Mouse (Mus musculus): Measurements from ENCODE around the gene Diaph2. TPM values are rescaled to one million over a fixed set of nuclear protein-coding genes. Genes with fewer than 3 reads are reported as not detected.
"Not testable (repeated sequence)": the region's sequence is repeated elsewhere in the genome, so short reads cannot be mapped to it uniquely, and the experiment has no call there.

Diaph2 gene
- polyA plus RNA-seq, 1 experiment from 2014 or later: 6.7 TPM

GRCm38 (mm10) chrX:129884465-129884864 is 134.9 kb downstream of the Diaph2 start:
- H3K4me2 ChIP-seq (replicated peaks): no peak overlapping the region
- no peak overlapping the region for H3K9ac ChIP-seq (replicated peaks)
- 19% methylated on average over 3 of the region's 3 CpGs for WGBS
- no peaks in the 10 kb centered on the region for H3K27me3 ChIP-seq
- no peak for ATAC-seq (ENCODE audit: low FRiP score, low read depth)
- no peak overlapping the region for H3K4me3 ChIP-seq
- no peaks in the 10 kb centered on the region for H3K9me3 ChIP-seq
- H3K4me1 ChIP-seq: no peaks in the 10 kb centered on the region
- H3K27ac ChIP-seq (replicated peaks): no peak overlapping the region
- no peaks in the 10 kb centered on the region for H3K36me3 ChIP-seq

- H3K27ac ChIP-seq (replicated peaks): no peak overlapping the region
- no peaks in the 10 kb centered on the region for H3K9me3 ChIP-seq
- WGBS: 82% methylated on average over 2 of the region's 2 CpGs
Observed at GRCm38 (mm10) chrX:129925806-129926205, 176.3 kb downstream of the Diaph2 start.

GRCm38 (mm10) chrX:129974816-129975215 is 225.3 kb downstream of the Diaph2 start:
- ATAC-seq (ENCODE audit: low FRiP score, low read depth): no peak
- Histone ChIP-seq H3K27ac (replicated peaks) (no peak overlapping the region), H3K9ac (replicated peaks) (no peak overlapping the region), H3K27me3 (no peaks in the 10 kb centered on the region), H3K4me1 (no peaks in the 10 kb centered on the region), H3K36me3 (no peaks in the 10 kb centered on the region), H3K4me3 (no peak overlapping the region), H3K9me3 (no peaks in the 10 kb centered on the region), H3K4me2 (replicated peaks) (no peak overlapping the region)
- WGBS: 67% methylated on average over 4 of the region's 4 CpGs

More at GRCm38 (mm10) chrX:129925806-129926205, 176.3 kb downstream of the Diaph2 start:
- H3K4me1 ChIP-seq: no peaks in the 10 kb centered on the region
- ATAC-seq (ENCODE audit: low FRiP score, low read depth): no peak
- no peak overlapping the region for H3K9ac ChIP-seq (replicated peaks)
- H3K27me3 ChIP-seq: no peaks in the 10 kb centered on the region
- H3K36me3 ChIP-seq: no peaks in the 10 kb centered on the region
- H3K4me3 ChIP-seq: no peak overlapping the region
- no peak overlapping the region for H3K4me2 ChIP-seq (replicated peaks)

GRCm38 (mm10) chrX:130008210-130008609 is 258.7 kb downstream of the Diaph2 start:
- Histone ChIP-seq H3K27me3 (no peaks in the 10 kb centered on the region), H3K4me1 (no peaks in the 10 kb centered on the region), H3K4me2 (replicated peaks) (no peak overlapping the region), H3K4me3 (no peak overlapping the region), H3K9ac (replicated peaks) (no peak overlapping the region), H3K9me3 (no peaks in the 10 kb centered on the region), H3K36me3 (no peaks in the 10 kb centered on the region), H3K27ac (replicated peaks) (no peak overlapping the region)
- ATAC-seq (ENCODE audit: low FRiP score, low read depth): no peak

GRCm38 (mm10) chrX:130019735-130020134 is 270.2 kb downstream of the Diaph2 start:
- no peaks in the 10 kb centered on the region for H3K36me3 ChIP-seq
- no peak overlapping the region for H3K4me2 ChIP-seq (replicated peaks)
- H3K27me3 ChIP-seq: no peaks in the 10 kb centered on the region
- no peaks in the 10 kb centered on the region for H3K4me1 ChIP-seq
- no peak overlapping the region for H3K4me3 ChIP-seq
- WGBS: 73% methylated on average over 1 of the region's 1 CpGs
- no peak overlapping the region for H3K9ac ChIP-seq (replicated peaks)
- ATAC-seq (ENCODE audit: low FRiP score, low read depth): no peak
- no peaks in the 10 kb centered on the region for H3K9me3 ChIP-seq
- H3K27ac ChIP-seq (replicated peaks): no peak overlapping the region

GRCm38 (mm10) chrX:130044525-130044924 is 295.0 kb downstream of the Diaph2 start:
- no peaks in the 10 kb centered on the region for H3K27me3 ChIP-seq
- H3K9me3 ChIP-seq: no peaks in the 10 kb centered on the region
- ATAC-seq (ENCODE audit: low FRiP score, low read depth): no peak
- 80% methylated on average over 1 of the region's 1 CpGs for WGBS
- H3K27ac ChIP-seq (replicated peaks): no peak overlapping the region
- no peak overlapping the region for H3K9ac ChIP-seq (replicated peaks)
- H3K36me3 ChIP-seq: no peaks in the 10 kb centered on the region
- H3K4me1 ChIP-seq: no peaks in the 10 kb centered on the region
- no peak overlapping the region for H3K4me3 ChIP-seq
- no peak overlapping the region for H3K4me2 ChIP-seq (replicated peaks)

- Histone ChIP-seq H3K27me3 (no peaks in the 10 kb centered on the region), H3K4me1 (no peaks in the 10 kb centered on the region), H3K9ac (replicated peaks) (no peak overlapping the region)
Observed at GRCm38 (mm10) chrX:130149216-130149615, 399.7 kb downstream of the Diaph2 start.

GRCm38 (mm10) chrX:130152164-130152563 is 402.6 kb downstream of the Diaph2 start:
- H3K9me3 ChIP-seq: no peaks in the 10 kb centered on the region
- H3K4me1 ChIP-seq: no peaks in the 10 kb centered on the region
- no peak overlapping the region for H3K27ac ChIP-seq (replicated peaks)
- no peaks in the 10 kb centered on the region for H3K27me3 ChIP-seq
- WGBS: 91% methylated on average over 1 of the region's 1 CpGs
- H3K9ac ChIP-seq (replicated peaks): no peak overlapping the region
- no peak overlapping the region for H3K4me2 ChIP-seq (replicated peaks)
- H3K4me3 ChIP-seq: no peak overlapping the region
- no peak for ATAC-seq (ENCODE audit: low FRiP score, low read depth)
- no peaks in the 10 kb centered on the region for H3K36me3 ChIP-seq

More at GRCm38 (mm10) chrX:130149216-130149615, 399.7 kb downstream of the Diaph2 start:
- H3K36me3 ChIP-seq: no peaks in the 10 kb centered on the region
- no peak overlapping the region for H3K4me2 ChIP-seq (replicated peaks)
- H3K9me3 ChIP-seq: no peaks in the 10 kb centered on the region
- no peak overlapping the region for H3K27ac ChIP-seq (replicated peaks)
- H3K4me3 ChIP-seq: no peak overlapping the region
- no peak for ATAC-seq (ENCODE audit: low FRiP score, low read depth)

- Histone ChIP-seq H3K4me2 (replicated peaks) (no peak overlapping the region), H3K27ac (replicated peaks) (no peak overlapping the region), H3K9me3 (no peaks in the 10 kb centered on the region), H3K4me1 (peaks cover 2% of the 10 kb centered on the region; the same call in 1 of the 2 replicates), H3K9ac (replicated peaks) (no peak overlapping the region), H3K36me3 (no peaks in the 10 kb centered on the region), H3K4me3 (no peak overlapping the region), H3K27me3 (no peaks in the 10 kb centered on the region)
- WGBS: 90% methylated on average over 2 of the region's 2 CpGs
- ATAC-seq (ENCODE audit: low FRiP score, low read depth): no peak
Observed at GRCm38 (mm10) chrX:130173126-130173525, 423.6 kb downstream of the Diaph2 start.

- Histone ChIP-seq H3K4me1 (no peaks in the 10 kb centered on the region), H3K9ac (replicated peaks) (no peak overlapping the region), H3K9me3 (no peaks in the 10 kb centered on the region), H3K27me3 (no peaks in the 10 kb centered on the region), H3K27ac (replicated peaks) (no peak overlapping the region), H3K4me2 (replicated peaks) (no peak overlapping the region), H3K4me3 (no peak overlapping the region), H3K36me3 (no peaks in the 10 kb centered on the region)
- 79% methylated on average over 1 of the region's 1 CpGs for WGBS
- no peak for ATAC-seq (ENCODE audit: low FRiP score, low read depth)
Observed at GRCm38 (mm10) chrX:130187891-130188290, 438.3 kb downstream of the Diaph2 start.

GRCm38 (mm10) chrX:130188449-130188848 is 438.9 kb downstream of the Diaph2 start:
- Histone ChIP-seq H3K27me3 (no peaks in the 10 kb centered on the region), H3K36me3 (no peaks in the 10 kb centered on the region), H3K9ac (replicated peaks) (no peak overlapping the region), H3K4me2 (replicated peaks) (no peak overlapping the region), H3K4me3 (no peak overlapping the region), H3K27ac (replicated peaks) (no peak overlapping the region), H3K9me3 (no peaks in the 10 kb centered on the region), H3K4me1 (no peaks in the 10 kb centered on the region)
- 29% methylated on average over 2 of the region's 2 CpGs for WGBS
- ATAC-seq (ENCODE audit: low FRiP score, low read depth): no peak

- no peak for ATAC-seq (ENCODE audit: low FRiP score, low read depth)
- H3K9ac ChIP-seq (replicated peaks): no peak overlapping the region
- no peak overlapping the region for H3K4me3 ChIP-seq
- no peaks in the 10 kb centered on the region for H3K9me3 ChIP-seq
- H3K4me2 ChIP-seq (replicated peaks): no peak overlapping the region
- no peak overlapping the region for H3K27ac ChIP-seq (replicated peaks)
- H3K4me1 ChIP-seq: no peaks in the 10 kb centered on the region
- no peaks in the 10 kb centered on the region for H3K27me3 ChIP-seq
- no peaks in the 10 kb centered on the region for H3K36me3 ChIP-seq
Observed at GRCm38 (mm10) chrX:130189250-130189649, 439.7 kb downstream of the Diaph2 start.

GRCm38 (mm10) chrX:130197412-130197811 is 447.9 kb downstream of the Diaph2 start:
- not testable (repeated sequence) for H3K27ac ChIP-seq (replicated peaks); ATAC-seq (ENCODE audit: low FRiP score, low read depth); H3K9me3 ChIP-seq; H3K27me3 ChIP-seq; H3K4me3 ChIP-seq; H3K4me2 ChIP-seq (replicated peaks); H3K4me1 ChIP-seq; H3K9ac ChIP-seq (replicated peaks); H3K36me3 ChIP-seq
- 85% methylated on average over 3 of the region's 3 CpGs for WGBS

Data from midbrain, embryonic 12.5 days (tissue).